Mouse (Mus musculus): ENCODE data around the gene Robo2. TPM values are rescaled to one million over a fixed set of nuclear protein-coding genes. Genes with fewer than 3 reads are reported as not detected.
A peak's percentile ranks its signal among the peaks of the same experiment; 100 is the strongest.

Gene Robo2
- total and polyA plus RNA-seq, 2 experiments from 2014 or later, result 45.5 to 114 TPM

GRCm38 (mm10) chr16:74084188-74084587, 327.4 kb downstream of the Robo2 start:
- ATAC-seq (no peak), DNase-seq (no peak)
- H3K27me3 ChIP-seq (ENCODE audit: insufficient read depth, low read length), result no peaks in the 10 kb centered on the region
- H3K9ac ChIP-seq, result no peak overlapping the region
- H3K4me3 ChIP-seq (ENCODE audit: low read depth, low read length), result no peak overlapping the region
- H3K36me3 ChIP-seq (ENCODE audit: insufficient read depth), result no peaks in the 10 kb centered on the region
- no peak for TF ChIP-seq CTCF (IDR thresholded peaks at IDR 0.05; ENCODE audit: low read depth)
- 94% methylated on average over 2 of the region's 2 CpGs for WGBS
- H3K4me2 ChIP-seq (ENCODE audit: low read depth), result no peak overlapping the region
- H3K27ac ChIP-seq (ENCODE audit: low read depth, low read length), result no peak overlapping the region
- no peaks in the 10 kb centered on the region for H3K9me3 ChIP-seq (ENCODE audit: low read length)
- 0 out of 2 replicates have a peak, but pooled peaks cover 3% of the 10 kb centered on the region for H3K4me1 ChIP-seq (ENCODE audit: insufficient read depth)

DNA sequence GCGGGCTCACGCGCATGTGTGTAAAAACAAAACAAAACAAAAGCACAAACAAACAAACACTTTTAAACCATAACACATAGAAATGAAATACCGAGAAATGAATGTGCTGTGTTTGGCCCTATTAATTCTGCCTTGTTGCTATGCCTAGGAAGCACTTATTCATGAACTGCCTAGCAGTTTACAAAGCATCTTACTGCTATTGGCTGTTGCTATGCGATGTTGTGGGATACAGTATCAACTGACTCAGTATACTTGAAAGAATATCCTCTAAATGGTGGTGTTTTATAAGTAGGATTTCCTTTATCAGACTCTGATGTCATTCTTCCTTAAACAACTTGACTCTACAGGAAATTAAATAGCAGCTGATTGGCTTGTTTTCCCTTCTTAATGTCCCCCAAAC, 339.0 kb downstream of the Robo2 start:
- Histone ChIP-seq H3K27ac (ENCODE audit: low read depth, low read length) (no peak overlapping the region), H3K9ac (no peak overlapping the region), H3K4me1 (ENCODE audit: insufficient read depth) (no peaks in the 10 kb centered on the region; the same call in 1 of the 2 replicates), H3K4me2 (ENCODE audit: low read depth) (no peak overlapping the region), H3K36me3 (ENCODE audit: insufficient read depth) (no peaks in the 10 kb centered on the region), H3K9me3 (ENCODE audit: low read length) (no peaks in the 10 kb centered on the region), H3K27me3 (ENCODE audit: insufficient read depth, low read length) (no peaks in the 10 kb centered on the region), H3K4me3 (ENCODE audit: low read depth, low read length) (no peak overlapping the region)
- TF ChIP-seq CTCF (IDR thresholded peaks at IDR 0.05; ENCODE audit: low read depth), result no peak
- WGBS, result 79% methylated on average over 5 of the region's 5 CpGs
- no peak for DNase-seq
- ATAC-seq, result peak; percentile 59; the same call in 1 of the 2 replicates

DNA sequence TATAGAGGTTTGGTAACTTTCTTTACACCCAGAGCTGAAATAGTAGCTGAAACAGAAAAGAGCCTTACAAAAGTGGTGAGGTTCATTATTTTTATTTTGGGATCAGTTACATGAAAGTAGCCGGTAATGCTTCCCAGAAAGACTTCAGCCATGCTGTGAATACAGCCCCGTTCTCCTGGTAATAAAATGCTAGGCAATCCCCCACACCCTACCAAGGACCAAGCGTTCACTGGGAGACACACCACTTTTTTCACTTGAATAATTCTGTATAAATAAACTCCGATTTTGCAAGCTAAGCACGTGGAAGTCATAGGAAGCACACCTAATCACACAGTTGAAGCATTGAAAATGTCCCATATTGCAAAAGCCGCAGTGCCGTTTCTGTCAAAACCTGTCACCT, 341.0 kb downstream of the Robo2 start:
- Histone ChIP-seq H3K27ac (ENCODE audit: low read depth, low read length) (no peak overlapping the region), H3K36me3 (ENCODE audit: insufficient read depth) (no peaks in the 10 kb centered on the region), H3K27me3 (ENCODE audit: insufficient read depth, low read length) (no peaks in the 10 kb centered on the region), H3K4me1 (ENCODE audit: insufficient read depth) (no peaks in the 10 kb centered on the region), H3K9ac (no peak overlapping the region), H3K4me2 (ENCODE audit: low read depth) (peak overlapping the region; percentile 3; the same call in 1 of the 2 replicates), H3K9me3 (ENCODE audit: low read length) (no peaks in the 10 kb centered on the region), H3K4me3 (ENCODE audit: low read depth, low read length) (no peak overlapping the region)
- DNase-seq (no peak), ATAC-seq (no peak)
- no peak for TF ChIP-seq CTCF (IDR thresholded peaks at IDR 0.05; ENCODE audit: low read depth)
- 28% methylated on average over 7 of the region's 7 CpGs for WGBS

DNA sequence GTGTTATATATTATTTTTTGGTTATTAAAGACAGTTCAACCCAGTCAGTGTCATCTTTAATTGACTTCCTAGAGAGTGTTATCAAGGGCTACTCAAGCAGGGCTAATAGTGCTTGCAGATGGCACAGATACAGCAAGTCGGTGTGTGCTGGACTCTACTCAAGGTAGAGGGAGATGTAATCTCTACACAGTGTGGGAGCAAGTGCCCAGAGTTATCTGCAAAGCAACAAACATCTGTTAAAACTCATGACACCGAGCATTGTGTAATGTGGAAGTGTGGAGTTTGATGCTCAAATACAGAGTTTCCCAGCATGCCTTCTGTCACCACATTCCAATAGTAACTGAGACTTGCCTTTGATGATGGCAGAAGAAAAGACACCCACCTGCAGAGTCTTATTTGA, 345.7 kb downstream of the Robo2 start:
- H3K9ac ChIP-seq, result no peak overlapping the region
- no peaks in the 10 kb centered on the region for H3K36me3 ChIP-seq (ENCODE audit: insufficient read depth)
- H3K4me2 ChIP-seq (ENCODE audit: low read depth), result no peak overlapping the region
- no peaks in the 10 kb centered on the region for H3K27me3 ChIP-seq (ENCODE audit: insufficient read depth, low read length)
- DNase-seq (no peak), ATAC-seq (no peak)
- H3K4me3 ChIP-seq (ENCODE audit: low read depth, low read length), result no peak overlapping the region
- no peaks in the 10 kb centered on the region for H3K4me1 ChIP-seq (ENCODE audit: insufficient read depth)
- H3K9me3 ChIP-seq (ENCODE audit: low read length), result no peaks in the 10 kb centered on the region
- WGBS, result 67% methylated on average over 2 of the region's 2 CpGs
- TF ChIP-seq CTCF (IDR thresholded peaks at IDR 0.05; ENCODE audit: low read depth), result no peak
- no peak overlapping the region for H3K27ac ChIP-seq (ENCODE audit: low read depth, low read length)

DNA sequence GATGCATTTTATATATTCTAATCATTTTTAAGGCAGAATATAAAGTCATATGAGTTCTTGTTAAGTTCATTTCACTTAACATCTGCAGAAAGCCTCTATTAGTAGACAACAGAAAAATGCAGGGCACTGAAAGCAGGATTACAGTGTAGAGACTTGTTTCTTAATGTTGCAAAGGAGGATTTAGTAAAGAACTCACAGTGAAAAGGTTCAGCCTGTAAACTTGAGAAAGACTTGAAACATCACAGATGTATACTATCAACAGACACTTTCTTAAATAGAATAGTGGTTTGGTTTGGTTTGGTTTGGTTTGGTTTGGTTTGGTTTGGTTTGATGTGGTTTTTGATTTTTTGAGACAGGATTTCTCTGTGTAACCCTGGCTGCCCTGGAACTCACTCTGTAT, 349.7 kb downstream of the Robo2 start:
- DNase-seq, result no peak
- Histone ChIP-seq H3K27ac (ENCODE audit: low read depth, low read length) (no peak overlapping the region), H3K36me3 (ENCODE audit: insufficient read depth) (no peaks in the 10 kb centered on the region), H3K4me2 (ENCODE audit: low read depth) (no peak overlapping the region), H3K27me3 (ENCODE audit: insufficient read depth, low read length) (no peaks in the 10 kb centered on the region), H3K4me3 (ENCODE audit: low read depth, low read length) (no peak overlapping the region), H3K4me1 (ENCODE audit: insufficient read depth) (no peaks in the 10 kb centered on the region), H3K9ac (no peak overlapping the region), H3K9me3 (ENCODE audit: low read length) (no peaks in the 10 kb centered on the region)
- ATAC-seq, result no peak
- no peak for TF ChIP-seq CTCF (IDR thresholded peaks at IDR 0.05; ENCODE audit: low read depth)

- H3K9ac ChIP-seq, result no peak overlapping the region
- ATAC-seq, result no peak
- H3K9me3 ChIP-seq (ENCODE audit: low read length), result no peaks in the 10 kb centered on the region
- no peaks in the 10 kb centered on the region for H3K27me3 ChIP-seq (ENCODE audit: insufficient read depth, low read length)
- no peaks in the 10 kb centered on the region for H3K4me1 ChIP-seq (ENCODE audit: insufficient read depth)
- no peak for DNase-seq
- no peak overlapping the region for H3K4me3 ChIP-seq (ENCODE audit: low read depth, low read length)
- H3K4me2 ChIP-seq (ENCODE audit: low read depth), result no peak overlapping the region
- H3K27ac ChIP-seq (ENCODE audit: low read depth, low read length), result no peak overlapping the region
- TF ChIP-seq CTCF (IDR thresholded peaks at IDR 0.05; ENCODE audit: low read depth), result no peak
- H3K36me3 ChIP-seq (ENCODE audit: insufficient read depth), result no peaks in the 10 kb centered on the region
These were observed 350.1 kb downstream of the Robo2 start for GRCm38 (mm10) chr16:74061479-74061878.

DNA sequence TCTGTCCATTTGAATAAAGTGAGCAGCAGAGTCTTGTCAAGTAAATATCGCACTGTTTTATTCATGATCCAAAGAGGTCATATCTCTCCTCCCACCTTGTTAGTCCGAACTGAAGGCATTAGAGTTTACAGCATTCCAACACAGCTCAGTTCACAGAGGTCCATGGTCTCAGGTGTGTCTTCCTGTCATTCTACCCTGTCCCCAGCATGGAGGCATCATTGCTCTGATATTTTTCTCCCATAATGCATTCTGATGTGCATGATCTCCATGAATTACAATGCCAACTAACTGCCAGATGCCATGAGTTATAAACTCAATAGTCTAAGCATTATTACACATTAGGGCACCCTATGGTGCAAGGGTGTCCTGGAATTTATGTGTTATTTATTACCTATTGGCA, 354.7 kb downstream of the Robo2 start:
- ATAC-seq (no peak), DNase-seq (no peak)
- no peak overlapping the region for H3K9ac ChIP-seq
- no peak overlapping the region for H3K4me2 ChIP-seq (ENCODE audit: low read depth)
- 0 out of 2 replicates have a peak, but pooled peaks cover 6% of the 10 kb centered on the region for H3K4me1 ChIP-seq (ENCODE audit: insufficient read depth)
- no peak for TF ChIP-seq CTCF (IDR thresholded peaks at IDR 0.05; ENCODE audit: low read depth)
- H3K36me3 ChIP-seq (ENCODE audit: insufficient read depth), result no peaks in the 10 kb centered on the region
- H3K9me3 ChIP-seq (ENCODE audit: low read length), result no peaks in the 10 kb centered on the region
- no peak overlapping the region for H3K4me3 ChIP-seq (ENCODE audit: low read depth, low read length)
- H3K27me3 ChIP-seq (ENCODE audit: insufficient read depth, low read length), result no peaks in the 10 kb centered on the region
- no peak overlapping the region for H3K27ac ChIP-seq (ENCODE audit: low read depth, low read length)
- 91% methylated on average over 2 of the region's 2 CpGs for WGBS

- WGBS, result 43% methylated on average over 1 of the region's 1 CpGs
- Histone ChIP-seq H3K27me3 (ENCODE audit: insufficient read depth, low read length) (no peaks in the 10 kb centered on the region), H3K4me1 (ENCODE audit: insufficient read depth) (0 out of 2 replicates have a peak, but pooled peaks cover 6% of the 10 kb centered on the region), H3K36me3 (ENCODE audit: insufficient read depth) (no peaks in the 10 kb centered on the region), H3K9me3 (ENCODE audit: low read length) (no peaks in the 10 kb centered on the region), H3K4me2 (ENCODE audit: low read depth) (no peak overlapping the region), H3K4me3 (ENCODE audit: low read depth, low read length) (no peak overlapping the region), H3K27ac (ENCODE audit: low read depth, low read length) (no peak overlapping the region), H3K9ac (no peak overlapping the region)
- no peak for ATAC-seq
- no peak for DNase-seq
- TF ChIP-seq CTCF (IDR thresholded peaks at IDR 0.05; ENCODE audit: low read depth), result no peak
These were observed 355.4 kb downstream of the Robo2 start for GRCm38 (mm10) chr16:74056210-74056609.
